Mouse (Mus musculus) monocyte, adult 5-6 weeks (primary cell): Measurements from ENCODE around the gene Slc39a11. TPM values are rescaled to one million over a fixed set of nuclear protein-coding genes. Genes with fewer than 3 reads are reported as not detected.

Source experiments
- ATAC-seq: fragments of 153-309, 156-312 bp; replicated peaks from 2 replicates; pipeline ENCODE4 v1.8.0; 2017; ENCODE audit warnings: mild to moderate bottlenecking; ENCODE audit not compliant: low TSS enrichment, insufficient number of reproducible peaks, severe bottlenecking, poor library complexity, low FRiP score
- total RNA-seq: library from RNA; stranded (forward); fragments of 200-1000, 200-491, 200-594 nt; gene quantifications from 3 replicates; pipeline ENCODE4 v1.2.3, GENCODE M21; 2017

Gene Slc39a11
- total RNA-seq, 1 experiment from 2014 or later, result 8.9 TPM

- peak; percentile 89 for ATAC-seq
Measured at GRCm38 (mm10) chr11:113565006-113565995, 84.6 kb downstream of the Slc39a11 start.

GRCm38 (mm10) chr11:113562326-113562725, 87.6 kb downstream of the Slc39a11 start:
- no peak for ATAC-seq

GRCm38 (mm10) chr11:113560150-113560549, 89.7 kb downstream of the Slc39a11 start:
- ATAC-seq, result no peak

- ATAC-seq, result no peak
Measured at GRCm38 (mm10) chr11:113558505-113558904, 91.4 kb downstream of the Slc39a11 start.

- ATAC-seq, result no peak
Measured at GRCm38 (mm10) chr11:113556142-113556541, 93.7 kb downstream of the Slc39a11 start.

- no peak for ATAC-seq
Measured at GRCm38 (mm10) chr11:113554701-113555360, 95.0 kb downstream of the Slc39a11 start.

- ATAC-seq, result no peak
Measured at GRCm38 (mm10) chr11:113554194-113554593, 95.7 kb downstream of the Slc39a11 start.

GRCm38 (mm10) chr11:113553605-113554004, 96.3 kb downstream of the Slc39a11 start:
- ATAC-seq, result no peak

- ATAC-seq, result no peak
Measured at GRCm38 (mm10) chr11:113552539-113552938, 97.3 kb downstream of the Slc39a11 start.

- ATAC-seq, result no peak
Measured at GRCm38 (mm10) chr11:113546217-113546877, 103.5 kb downstream of the Slc39a11 start.

GRCm38 (mm10) chr11:113544017-113544640, 105.8 kb downstream of the Slc39a11 start:
- ATAC-seq, result peak; percentile 82

GRCm38 (mm10) chr11:113541073-113541472, 108.8 kb downstream of the Slc39a11 start:
- ATAC-seq, result no peak

GRCm38 (mm10) chr11:113539502-113540209, 110.2 kb downstream of the Slc39a11 start:
- ATAC-seq, result no peak

- no peak for ATAC-seq
Measured at GRCm38 (mm10) chr11:113539079-113539478, 110.8 kb downstream of the Slc39a11 start.

- no peak for ATAC-seq
Measured at GRCm38 (mm10) chr11:113538406-113538917, 111.4 kb downstream of the Slc39a11 start.

GRCm38 (mm10) chr11:113537715-113538114, 112.2 kb downstream of the Slc39a11 start:
- no peak for ATAC-seq

- ATAC-seq, result no peak
Measured at GRCm38 (mm10) chr11:113537199-113537586, 112.7 kb downstream of the Slc39a11 start.
